Mouse (Mus musculus) bone marrow macrophage, adult 2 months (primary cell): ENCODE measurements around the gene Rcc1l. TPM values are rescaled to one million over a fixed set of nuclear protein-coding genes. Genes with fewer than 3 reads are reported as not detected.

Source experiments
- H3K27ac ChIP-seq: 2 replicates; pipeline ENCODE4 v1.5.1; 2012; ENCODE audit warnings: low read depth, low read length; ENCODE audit not compliant: insufficient read depth
- H3K4me1 ChIP-seq: 2 replicates; pipeline ENCODE4 v1.6.1; 2012; ENCODE audit warnings: low read length; ENCODE audit not compliant: control insufficient read depth, insufficient read depth
- H3K4me3 ChIP-seq: 2 replicates; pipeline ENCODE4 v1.5.1; 2012; ENCODE audit warnings: mild to moderate bottlenecking, low read length, moderate library complexity; ENCODE audit not compliant: insufficient read depth
- CTCF ChIP-seq: IDR thresholded peaks from 2 replicates; pipeline ENCODE4 v1.5.1; 2012; ENCODE audit warnings: low read depth, mild to moderate bottlenecking, low read length, moderate library complexity
- POLR2A ChIP-seq: IDR thresholded peaks from 2 replicates; pipeline ENCODE4 v1.6.1; 2012; ENCODE audit warnings: mild to moderate bottlenecking, low read depth, low read length, borderline replicate concordance
- polyA plus RNA-seq: library from polyadenylated mRNA; stranded (reverse); fragments of >200 nt; gene quantifications from 2 replicates; pipeline ENCODE4 v1.2.4, GENCODE M21; 2012; ENCODE audit not compliant: missing spikeins, insufficient read depth, insufficient read length

The Rcc1l gene
- polyA plus RNA-seq, 1 experiment: 4.9 TPM

DNA sequence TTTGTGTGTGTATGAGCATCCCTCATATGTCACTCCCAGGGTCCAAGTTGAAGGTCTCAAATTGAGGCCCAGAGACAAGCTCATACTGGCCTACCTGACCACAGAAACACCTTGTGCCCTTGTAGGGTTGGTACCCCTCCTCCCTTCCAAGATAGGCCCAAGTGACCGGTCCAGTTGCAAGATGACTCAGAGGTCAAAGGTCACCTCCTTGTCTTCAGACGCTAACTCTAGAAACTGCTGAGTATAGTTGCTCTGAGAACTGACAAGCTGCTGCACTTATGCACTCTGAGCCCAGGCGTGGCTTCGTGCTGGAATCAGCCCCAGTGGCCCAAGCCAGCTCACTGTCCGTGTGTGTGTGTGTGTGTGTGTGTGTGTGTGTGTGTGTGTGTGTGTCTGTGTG is 74.7 kb downstream of the Rcc1l start:
- peak overlapping the region; percentile 54 for H3K27ac ChIP-seq
- H3K4me3 ChIP-seq: no peak overlapping the region; the same call in 1 of the 2 replicates
- TF ChIP-seq CTCF (no peak), POLR2A (no peak)
- H3K4me1 ChIP-seq: peaks cover 32% of the 10 kb centered on the region

DNA sequence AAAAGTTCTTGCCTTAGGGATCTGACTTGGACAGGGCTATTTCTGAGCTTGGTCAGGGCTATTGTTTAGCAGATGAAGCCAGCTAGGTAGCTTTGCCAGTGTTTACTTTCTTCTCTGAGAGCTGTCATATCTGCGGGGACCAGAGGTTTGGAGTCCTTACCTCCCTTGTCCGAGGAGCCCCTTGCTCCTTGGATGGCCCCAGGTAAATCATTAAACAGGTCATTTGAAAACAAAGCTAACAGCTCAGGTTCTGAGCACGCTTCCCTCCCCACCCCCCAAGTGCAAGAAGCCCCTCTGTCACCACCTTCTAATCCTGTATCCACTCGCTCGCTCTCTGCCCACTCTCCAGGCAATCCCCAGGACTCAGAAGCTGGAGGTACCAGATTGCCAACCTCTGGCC is 75.3 kb downstream of the Rcc1l start:
- H3K27ac ChIP-seq: peak overlapping the region; percentile 54
- TF ChIP-seq POLR2A: no peak
- 0 out of 2 replicates have a peak, but pooled peaks have one; percentile 7 for TF ChIP-seq CTCF

DNA sequence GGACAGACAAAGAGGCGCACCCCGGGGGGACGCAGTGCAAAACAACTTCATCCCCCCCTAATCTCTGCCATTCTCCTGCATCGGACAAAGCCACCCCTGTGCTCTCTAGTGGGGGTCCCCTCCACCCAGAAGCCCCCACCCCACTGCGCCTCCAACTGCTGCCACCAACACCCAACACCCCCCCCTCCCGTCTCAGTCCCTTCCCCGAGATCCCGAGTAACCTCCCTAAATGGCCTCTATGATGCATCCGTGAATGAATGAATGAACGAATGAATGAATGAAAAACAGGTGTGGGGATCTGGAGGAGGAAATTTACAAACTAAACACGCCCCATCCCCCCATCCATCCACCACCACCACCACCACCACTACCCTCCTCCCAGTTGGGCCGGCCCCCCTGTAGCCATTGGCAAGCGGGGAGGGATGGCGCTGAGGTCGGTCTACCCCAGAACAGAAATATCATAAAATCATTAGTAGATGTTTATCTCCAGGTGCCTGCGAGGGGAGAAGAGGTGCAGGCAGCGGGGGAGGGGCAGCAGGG is 76.3 kb downstream of the Rcc1l start:
- Histone ChIP-seq H3K27ac (no peak overlapping the region), H3K4me3 (peak overlapping the region; percentile 75), H3K4me1 (peaks cover 26% of the 10 kb centered on the region)
- TF ChIP-seq POLR2A (no peak), CTCF (no peak)

More for the DNA sequence above, 75.3 kb downstream of the Rcc1l start:
- Histone ChIP-seq H3K4me3 (no peak overlapping the region), H3K4me1 (peaks cover 32% of the 10 kb centered on the region)

DNA sequence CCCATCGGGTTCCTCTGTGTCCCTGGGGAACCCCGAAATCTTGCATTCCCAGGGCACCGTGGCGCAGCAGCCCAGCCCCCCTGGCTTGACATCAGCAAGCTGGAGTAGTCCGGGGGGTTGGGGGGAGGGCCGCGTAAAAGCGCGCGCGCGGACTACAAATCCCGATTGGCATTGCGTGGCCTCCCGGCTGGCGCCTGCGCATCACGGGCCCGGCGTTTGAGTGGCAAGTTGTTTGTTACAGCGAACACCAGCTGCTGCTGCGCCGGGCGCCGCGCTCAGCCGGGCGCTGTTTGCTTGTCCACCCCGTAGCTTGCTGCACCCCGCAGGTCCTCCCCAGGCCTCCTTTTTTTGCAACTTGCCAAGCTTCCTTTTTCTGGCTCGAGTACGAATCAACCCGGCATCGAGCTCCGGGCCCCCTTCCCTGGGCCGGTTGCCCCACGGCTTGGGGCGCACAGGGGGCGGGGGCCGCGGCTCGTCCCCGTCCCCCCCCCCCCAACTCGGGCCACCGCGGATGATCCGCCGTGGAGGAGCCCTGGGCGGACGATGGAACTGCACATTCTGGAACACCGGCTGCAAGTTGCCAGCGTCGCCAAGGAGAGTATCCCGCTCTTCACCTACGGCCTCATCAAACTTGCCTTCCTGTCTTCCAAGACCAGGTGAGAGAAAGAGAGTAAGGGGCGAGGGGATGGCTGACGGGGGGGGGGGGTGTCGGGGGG is 76.9 kb downstream of the Rcc1l start, which contains the start of gene Castor2:
Castor2 (plus strand) TSS at position 216 of the 716 bp plus-strand sequence.
- Histone ChIP-seq H3K4me3 (peak within 1 kb of the TSS; percentile 75), H3K27ac (peak within 1 kb of the TSS; percentile 58), H3K4me1 (peaks cover 25% of the 10 kb centered on the region)
- TF ChIP-seq CTCF (no peak), POLR2A (no peak)

DNA sequence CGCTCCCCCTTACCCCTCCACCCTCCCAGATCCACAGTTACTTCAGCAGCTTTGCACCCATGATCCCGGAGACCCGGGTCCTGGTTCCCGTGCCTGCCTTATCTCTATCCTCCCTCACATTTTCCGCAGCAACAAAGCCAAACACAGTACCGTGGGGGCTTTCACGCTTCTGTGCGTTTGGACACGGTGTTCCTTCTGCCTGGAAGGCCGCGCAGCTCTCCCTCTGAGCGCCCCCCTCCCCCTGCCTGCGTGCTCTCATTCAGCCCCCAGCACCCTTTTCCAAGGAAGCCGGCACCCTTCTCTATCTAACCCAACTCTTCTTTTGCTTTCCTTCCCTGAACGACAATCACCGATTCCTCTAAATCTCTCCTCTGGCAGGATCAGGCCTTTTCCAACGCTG is 77.6 kb downstream of the Rcc1l start:
- H3K4me1 ChIP-seq: peaks cover 25% of the 10 kb centered on the region
- peak overlapping the region; percentile 75 for H3K4me3 ChIP-seq
- no peak overlapping the region for H3K27ac ChIP-seq
- TF ChIP-seq POLR2A: no peak
- TF ChIP-seq CTCF: no peak

DNA sequence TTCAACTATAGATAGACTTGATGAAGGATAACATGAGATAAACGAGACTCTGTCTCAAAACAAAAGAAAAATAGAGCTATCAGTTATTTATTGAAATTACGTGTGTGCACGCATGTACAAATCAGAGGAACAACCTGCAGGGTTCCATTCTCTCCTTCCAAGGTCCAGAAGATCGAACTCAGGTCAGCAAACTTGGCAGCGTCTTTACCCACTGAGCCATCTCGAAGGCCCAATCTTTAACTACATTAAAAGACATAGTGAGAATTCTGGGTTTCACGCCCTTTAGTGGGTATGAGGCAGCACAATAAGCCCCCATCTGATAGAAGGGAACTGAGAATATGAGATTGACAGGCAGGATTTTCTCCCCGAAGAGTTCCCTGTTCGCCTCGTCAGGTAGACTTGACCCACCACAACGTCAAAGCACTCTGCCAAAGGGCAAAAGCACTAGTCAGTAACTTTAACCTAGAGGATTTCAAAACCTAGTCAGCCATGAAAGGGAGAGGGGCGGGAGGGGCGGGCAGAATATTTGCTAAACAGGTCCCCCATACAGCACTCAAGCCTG is 78.2 kb downstream of the Rcc1l start:
- Histone ChIP-seq H3K4me1 (peaks cover 25% of the 10 kb centered on the region), H3K4me3 (no peak overlapping the region), H3K27ac (no peak overlapping the region)
- TF ChIP-seq CTCF (no peak), POLR2A (no peak)

Other genes starting within 250 kb of the Rcc1l start
- 10.7 and 18.9 TPM in 2 replicates for gene Castor2, start 77.1 kb downstream of the Rcc1l start, polyA plus RNA-seq
- 5.5 and 7.3 TPM in 2 replicates for gene Gtf2ird2, start 7.2 kb upstream of the Rcc1l start, polyA plus RNA-seq
- 373 and 392 TPM in 2 replicates for gene Ncf1, start 52.9 kb upstream of the Rcc1l start, polyA plus RNA-seq
- 64.3 and 67.3 TPM in 2 replicates for gene Gtf2i, start 138.0 kb upstream of the Rcc1l start, polyA plus RNA-seq